Mouse (Mus musculus): ENCODE measurements around the gene Zfp60.
"Not testable (repeated sequence)": the region's sequence is repeated elsewhere in the genome, so short reads cannot be mapped to it uniquely, and the experiment has no call there.

DNA sequence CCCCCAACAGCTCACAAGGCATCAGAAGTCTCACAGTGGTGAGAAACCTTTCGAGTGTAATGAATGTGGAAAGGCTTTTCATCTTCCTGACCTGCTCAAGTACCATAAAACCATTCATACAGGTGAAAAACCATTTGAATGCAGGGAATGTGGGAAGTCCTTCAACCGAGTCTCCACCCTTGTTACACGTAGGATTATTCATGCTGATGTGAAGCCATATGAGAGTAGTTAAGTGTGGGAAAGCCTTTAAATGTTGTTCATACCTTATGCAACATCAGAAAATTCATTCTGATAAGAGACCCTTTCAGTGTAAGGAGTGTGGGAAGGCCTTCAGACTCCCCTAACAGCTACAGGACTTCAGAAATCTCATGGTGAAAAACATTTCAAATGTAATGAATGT is 62.7 kb downstream of the Zfp60 start:
- TF ChIP-seq CTCF (IDR thresholded peaks at IDR 0.05; ENCODE audit: control insufficient read depth, insufficient read depth, insufficient replicate concordance, low read depth, low read length); POLR2A (IDR thresholded peaks at IDR 0.05; ENCODE audit: control insufficient read depth, low read depth, low read length): not testable (repeated sequence)

All from testis, adult 2 months (tissue).